ENCODE assay signal across 13 mouse cellular contexts in genomic region chr6:142786106-142786505, GRCm38 (mm10). TPM values are rescaled to one million over a fixed set of nuclear protein-coding genes. Genes with fewer than 3 reads are reported as not detected.
"Had no signal": no experiment of that assay in that cellular context is flagged by ENCODE, and none has a peak within 500 bp of the region (broad histone marks: within the 10 kb centered on the region; RNA-seq: fewer than 3 reads in every experiment).

No protein-coding gene starts in this region.

- H3K4me3 ChIP-seq: midbrain, embryonic 10.5 days; midbrain, embryonic 13.5 days; myocyte; neural tube, embryonic 13.5 days; neural tube, embryonic 15.5 days had no signal

- H3K9me3 ChIP-seq: midbrain, embryonic 10.5 days; midbrain, embryonic 13.5 days; neural tube, embryonic 13.5 days; neural tube, embryonic 15.5 days had no signal

- H3K9ac ChIP-seq: liver, embryonic 14.5 days; lung, embryonic 14.5 days; midbrain, embryonic 13.5 days; neural tube, embryonic 13.5 days; neural tube, embryonic 15.5 days had no signal

- H3K27ac ChIP-seq: liver, embryonic 14.5 days; midbrain, embryonic 10.5 days; midbrain, embryonic 13.5 days; neural tube, embryonic 13.5 days; neural tube, embryonic 15.5 days had no signal

- H3K27me3 ChIP-seq: midbrain, embryonic 13.5 days; neural tube, embryonic 13.5 days; neural tube, embryonic 15.5 days had no signal

- H3K36me3 ChIP-seq: midbrain, embryonic 10.5 days; midbrain, embryonic 13.5 days; neural tube, embryonic 13.5 days; neural tube, embryonic 15.5 days had no signal

- DNase-seq: right cerebral cortex, adult 18-20 months; right cerebral cortex, postnatal 25 days; right cerebral cortex, postnatal 4 days; thymus, adult 18-20 months had no signal

- H3K4me2 ChIP-seq: lung, embryonic 14.5 days; midbrain, embryonic 13.5 days; neural tube, embryonic 13.5 days; neural tube, embryonic 15.5 days had no signal

- ATAC-seq: midbrain, embryonic 13.5 days had no signal

RNA-seq across cellular contexts. Expression of gene Sult6b2, which starts 18.2 kb away (rescaled TPM):
- polyA plus RNA-seq: liver, embryonic 14.5 days; lung, embryonic 14.5 days; lung, embryonic 16.5 days; midbrain, embryonic 10.5 days; myocyte; stomach, embryonic 14.5 days had no signal
